Mouse (Mus musculus) stomach, adult 2 months (tissue): ENCODE measurements around the gene Slc25a22. TPM values are rescaled to one million over a fixed set of nuclear protein-coding genes. Genes with fewer than 3 reads are reported as not detected.

Experiments
- polyA plus RNA-seq: library from polyadenylated mRNA; depleted of rRNA; stranded (reverse); fragments of >200 nt; gene quantifications from 2 replicates; pipeline ENCODE4 v1.2.3, GENCODE M21; 2012; rRNA removed

Gene Slc25a22
- 41.6 and 43.2 TPM in 2 replicates for polyA plus RNA-seq

DNA sequence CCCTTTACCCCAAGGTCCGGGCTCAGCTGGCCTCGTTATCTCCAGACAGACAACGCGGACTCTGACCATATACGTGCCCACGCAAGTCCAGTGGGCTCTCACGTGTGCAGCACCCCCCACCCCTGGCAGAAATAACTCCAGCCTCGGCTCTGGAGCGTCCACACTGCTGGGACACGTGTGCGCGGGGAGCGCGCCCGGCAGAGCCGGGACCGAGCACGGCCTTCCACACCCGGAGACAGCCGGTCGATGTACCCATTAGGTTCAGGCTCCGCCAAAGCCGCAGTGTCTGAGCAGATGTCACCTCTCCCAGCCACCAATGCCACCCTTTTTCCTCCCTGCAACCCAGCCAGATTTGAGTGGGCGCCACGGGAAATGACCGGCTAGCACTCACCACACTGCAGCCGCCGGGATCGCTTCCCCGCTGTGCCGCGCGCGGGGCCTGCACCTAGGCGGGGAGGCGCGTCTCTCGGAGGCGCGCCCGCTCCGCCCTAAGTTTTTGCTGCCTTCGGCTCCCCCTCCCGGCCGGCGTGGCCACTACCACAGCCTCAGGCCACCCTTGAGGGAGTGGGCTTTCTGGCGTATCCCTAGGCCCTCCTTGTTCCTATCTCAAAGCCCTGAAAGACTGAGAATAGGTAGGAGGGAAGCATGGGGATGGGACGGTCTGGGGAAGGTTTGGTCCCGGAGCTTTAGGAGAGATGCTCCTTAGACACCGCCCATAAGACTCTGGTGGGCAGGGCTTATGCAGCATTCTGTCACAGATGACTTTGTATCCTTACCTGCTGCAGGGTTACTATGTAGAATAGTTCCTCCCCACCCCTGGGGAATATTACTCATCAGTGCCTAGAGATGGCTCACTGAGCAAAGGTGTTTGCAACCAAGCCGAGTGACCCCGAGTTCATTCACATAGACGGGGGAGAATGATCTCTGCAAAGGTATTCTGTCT, at the start of gene Slc25a22:
Gene Slc25a22, minus strand, starts transcription at position 715 of the 943 bp plus-strand sequence.

DNA sequence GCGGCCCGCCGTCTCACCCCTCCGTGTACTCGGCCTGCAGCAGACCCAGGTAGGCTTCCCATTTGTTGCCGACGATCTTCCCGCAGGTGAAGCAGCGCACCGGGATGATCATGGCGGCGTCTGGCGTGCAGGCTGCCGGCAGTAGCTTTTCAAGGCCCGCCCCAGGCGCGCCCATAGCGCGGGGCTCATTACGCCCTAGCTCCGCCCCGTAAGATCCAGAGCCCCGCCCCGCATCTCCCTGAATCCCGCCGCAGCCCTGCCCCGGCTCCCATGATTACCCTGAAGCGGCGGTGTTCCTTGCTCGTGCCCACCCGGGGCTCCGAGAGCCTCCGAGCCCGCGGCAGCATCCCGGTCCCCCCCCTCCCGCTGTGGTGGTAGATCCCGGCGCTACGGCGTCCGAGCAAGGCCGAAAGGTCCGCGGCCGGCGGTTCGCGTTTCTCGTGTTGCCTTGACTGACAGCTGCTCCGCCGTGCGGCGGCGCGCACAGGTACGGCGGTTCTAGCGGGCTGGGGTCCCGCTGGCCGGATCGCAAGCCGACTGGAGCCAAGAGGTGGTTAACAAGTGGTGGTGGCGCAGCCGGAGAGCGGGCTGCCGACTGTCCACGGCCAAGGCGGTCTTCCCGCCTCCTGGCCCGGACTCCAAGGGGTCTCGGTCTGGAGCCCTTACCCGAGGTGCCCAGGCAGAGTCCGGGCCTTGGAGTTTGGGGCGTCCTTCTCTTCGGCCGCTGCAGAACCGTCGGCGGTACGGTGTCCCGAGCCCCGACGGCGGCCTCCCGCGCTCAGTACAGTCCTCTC, 37.5 kb upstream of the Slc25a22 start, which contains the start of the genes Polr2l and Tspan4:
Gene Polr2l, minus strand, starts transcription at position 122 of the 794 bp plus-strand sequence.
Gene Tspan4, plus strand, starts transcription at position 230 of the 794 bp plus-strand sequence.

DNA sequence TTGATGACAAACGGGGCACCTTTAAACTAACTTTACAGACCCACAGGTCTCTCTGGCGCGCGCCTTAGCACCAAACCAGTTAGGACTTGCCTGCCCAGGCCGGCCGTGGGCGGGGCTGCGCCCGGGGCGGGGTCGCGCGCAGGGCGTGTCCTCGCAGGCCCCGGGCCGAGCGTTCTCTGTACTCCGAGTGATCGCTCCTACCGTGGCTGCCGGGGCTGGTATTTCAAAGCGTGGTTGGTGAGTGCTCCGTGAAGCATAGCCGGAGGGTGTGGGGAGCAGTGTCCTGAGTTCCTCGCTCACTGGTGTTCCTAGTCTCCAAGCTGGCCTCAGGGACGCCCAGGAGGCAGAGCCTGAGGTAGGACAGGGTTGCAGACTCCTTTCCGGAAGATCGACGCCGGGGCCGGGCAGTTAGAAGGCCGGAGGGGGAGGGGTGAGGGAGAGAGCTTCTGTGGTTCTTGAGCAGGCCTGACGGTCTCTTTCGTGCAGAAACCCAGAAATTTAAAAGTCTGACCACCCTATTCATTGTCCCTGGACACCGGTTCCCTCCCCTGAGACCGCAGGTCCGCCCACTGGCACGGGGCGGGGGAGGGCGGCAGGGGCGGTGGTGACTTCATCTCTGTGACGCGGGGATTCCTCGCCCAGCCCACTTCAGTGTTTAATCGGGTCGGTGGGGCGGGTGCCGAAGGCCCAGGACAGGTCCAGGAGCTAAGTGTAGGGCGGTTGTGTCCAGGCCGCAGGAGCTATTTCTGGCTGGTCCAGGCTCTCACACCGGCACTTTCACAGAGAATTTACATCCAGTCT, 29.7 kb upstream of the Slc25a22 start, which contains the start of gene Cd151:
Gene Cd151, plus strand, starts transcription at position 163 of the 801 bp plus-strand sequence.

DNA sequence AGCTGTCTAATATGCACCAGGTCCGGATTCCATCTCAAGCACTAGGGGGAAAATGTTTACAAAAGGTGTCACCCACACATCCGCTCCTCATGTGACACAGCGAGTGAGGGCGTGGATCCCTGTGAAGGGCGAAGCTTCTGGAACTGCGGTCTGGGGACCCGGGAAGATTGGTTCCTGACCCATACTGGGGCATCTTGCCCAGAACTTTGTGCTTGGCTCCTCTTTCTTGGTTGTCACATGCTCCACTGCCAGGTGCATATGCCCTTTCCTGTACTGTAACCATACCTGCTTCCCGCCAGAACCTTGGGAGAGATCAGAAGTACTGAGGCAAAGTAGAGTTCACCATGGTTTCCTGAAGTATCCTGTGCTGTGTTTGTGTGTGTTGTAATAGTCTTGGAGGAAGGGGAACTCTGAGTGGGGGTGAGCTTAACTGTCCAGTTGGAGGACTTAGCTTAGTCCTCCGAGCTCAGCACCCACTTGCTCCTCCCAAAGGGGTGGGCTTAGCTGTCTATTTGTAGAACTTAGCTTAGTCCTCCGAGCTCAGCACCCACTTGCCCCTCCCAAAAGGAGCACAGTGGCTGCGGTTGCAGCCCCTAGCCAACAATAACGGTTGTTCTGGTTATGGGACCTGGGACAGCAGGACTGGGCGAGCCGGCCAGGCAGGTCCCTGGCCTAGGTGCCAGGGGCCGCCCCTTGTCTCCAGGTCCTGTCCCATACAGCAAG, 22.9 kb upstream of the Slc25a22 start, which contains the start of gene Cracr2b:
Gene Cracr2b, plus strand, starts transcription at position 704 of the 723 bp plus-strand sequence.

DNA sequence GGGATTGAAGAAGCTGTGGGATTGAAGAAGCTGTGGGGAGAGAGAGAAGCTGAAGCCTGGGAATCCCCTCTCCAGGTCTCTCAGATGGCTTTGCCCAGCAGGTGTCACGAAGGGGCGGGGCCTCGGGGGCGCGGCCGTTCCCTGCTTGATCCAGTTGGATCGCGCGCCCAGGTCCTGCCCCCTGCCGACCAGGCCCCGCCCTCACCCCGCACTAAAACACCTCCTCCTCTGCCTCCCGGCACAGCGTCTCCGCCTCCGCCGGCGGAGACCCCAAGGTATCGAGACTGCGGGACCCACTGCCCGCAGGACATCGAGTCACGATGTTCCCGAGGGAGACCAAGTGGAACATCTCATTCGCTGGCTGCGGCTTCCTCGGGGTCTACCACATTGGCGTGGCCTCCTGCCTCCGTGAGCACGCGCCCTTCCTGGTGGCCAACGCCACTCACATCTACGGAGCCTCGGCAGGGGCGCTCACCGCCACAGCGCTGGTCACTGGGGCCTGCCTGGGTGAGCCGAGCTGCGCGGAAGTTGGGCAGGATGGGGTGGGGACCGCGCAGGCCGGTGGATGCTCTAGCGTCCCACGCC, 17.4 kb upstream of the Slc25a22 start, which contains the start of gene Pnpla2:
Gene Pnpla2, plus strand, starts transcription at position 232 of the 585 bp plus-strand sequence.

DNA sequence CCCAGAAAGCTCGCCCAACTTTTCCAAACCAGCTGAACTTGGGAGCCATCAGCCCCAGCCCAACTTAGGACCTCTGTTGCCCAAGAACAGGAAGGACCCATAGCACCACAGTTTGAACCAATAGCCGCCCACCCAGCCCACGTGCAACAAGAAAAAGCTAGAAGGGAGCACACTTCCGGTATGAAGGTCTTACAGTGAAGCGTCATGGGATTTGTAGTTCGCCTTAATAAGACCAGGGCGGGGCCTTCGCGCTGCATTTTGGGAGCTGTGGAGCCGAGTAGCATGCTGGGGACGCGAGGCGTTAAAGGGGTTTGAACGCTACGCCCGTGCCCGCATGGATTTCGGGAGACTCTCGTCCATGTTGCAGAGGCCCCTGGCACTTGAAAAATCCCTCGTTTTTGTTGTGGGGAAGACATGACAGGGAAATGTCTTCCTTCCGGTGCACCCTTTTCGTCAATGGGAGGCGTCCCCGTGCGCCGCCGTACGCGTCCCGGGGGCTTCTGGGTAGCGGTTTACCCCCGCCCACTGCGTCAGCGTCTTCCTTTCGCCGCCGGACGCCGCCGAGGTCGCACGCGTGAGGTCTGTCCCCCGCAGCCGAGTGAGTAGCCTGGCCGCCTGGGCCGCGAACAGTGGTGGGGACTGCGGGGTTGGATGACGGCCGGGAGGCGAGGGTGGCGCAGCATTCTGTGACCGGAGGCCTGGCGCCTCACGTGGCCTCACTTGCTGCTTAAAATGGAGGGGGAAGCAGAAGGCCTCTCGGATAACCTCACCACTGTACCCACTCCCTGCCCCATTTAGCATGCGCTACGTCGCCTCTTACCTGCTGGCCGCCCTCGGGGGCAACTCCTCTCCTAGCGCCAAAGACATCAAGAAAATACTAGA, 9.7 kb upstream of the Slc25a22 start, which contains the start of gene Rplp2:
Gene Rplp2, plus strand, starts transcription at position 261 of the 882 bp plus-strand sequence.

DNA sequence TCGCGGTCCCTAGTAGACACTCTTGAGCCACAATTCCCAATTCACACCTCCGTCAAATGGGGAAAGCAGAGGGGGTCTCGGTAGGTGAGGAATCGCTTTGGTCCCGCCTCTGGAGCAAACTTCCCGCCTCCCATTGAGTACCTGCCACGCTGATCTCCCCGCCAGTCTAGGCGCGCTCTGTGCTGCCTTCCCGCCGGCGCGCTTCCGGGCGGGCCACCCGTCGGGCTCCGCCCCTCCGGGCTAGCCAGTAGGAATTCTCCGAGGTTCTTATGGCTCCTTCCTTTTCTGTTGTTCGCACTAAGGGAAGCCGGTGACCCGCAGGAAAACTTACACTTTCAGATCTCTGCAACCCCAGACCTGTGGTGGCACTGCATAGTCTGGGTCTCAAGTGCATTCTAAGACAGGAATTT, 6.1 kb upstream of the Slc25a22 start, which contains the start of gene Pidd1:
Gene Pidd1, minus strand, starts transcription at position 198 of the 410 bp plus-strand sequence.

DNA sequence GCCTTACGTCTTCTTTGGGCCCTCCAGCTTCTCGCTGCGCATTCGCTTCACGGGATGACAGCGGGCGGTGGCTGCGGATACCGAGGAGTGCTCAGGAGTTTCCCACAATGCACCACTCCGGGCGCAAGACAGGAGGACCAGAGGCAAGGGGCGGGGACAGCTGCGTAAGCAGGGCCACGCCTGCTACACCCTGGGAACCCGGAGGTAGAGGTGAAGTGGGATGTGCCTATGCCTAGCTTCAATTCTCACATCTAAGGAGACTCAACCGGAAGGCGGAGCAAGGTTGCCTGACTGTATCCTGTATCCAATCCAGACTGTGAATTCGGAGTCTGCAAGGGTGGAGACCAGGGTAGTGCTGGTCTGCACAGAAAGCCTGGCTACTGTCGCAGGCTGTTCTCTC, 8.4 kb downstream of the Slc25a22 start, which contains the start of gene Cend1:
Gene Cend1, minus strand, starts transcription at position 182 of the 400 bp plus-strand sequence.

DNA sequence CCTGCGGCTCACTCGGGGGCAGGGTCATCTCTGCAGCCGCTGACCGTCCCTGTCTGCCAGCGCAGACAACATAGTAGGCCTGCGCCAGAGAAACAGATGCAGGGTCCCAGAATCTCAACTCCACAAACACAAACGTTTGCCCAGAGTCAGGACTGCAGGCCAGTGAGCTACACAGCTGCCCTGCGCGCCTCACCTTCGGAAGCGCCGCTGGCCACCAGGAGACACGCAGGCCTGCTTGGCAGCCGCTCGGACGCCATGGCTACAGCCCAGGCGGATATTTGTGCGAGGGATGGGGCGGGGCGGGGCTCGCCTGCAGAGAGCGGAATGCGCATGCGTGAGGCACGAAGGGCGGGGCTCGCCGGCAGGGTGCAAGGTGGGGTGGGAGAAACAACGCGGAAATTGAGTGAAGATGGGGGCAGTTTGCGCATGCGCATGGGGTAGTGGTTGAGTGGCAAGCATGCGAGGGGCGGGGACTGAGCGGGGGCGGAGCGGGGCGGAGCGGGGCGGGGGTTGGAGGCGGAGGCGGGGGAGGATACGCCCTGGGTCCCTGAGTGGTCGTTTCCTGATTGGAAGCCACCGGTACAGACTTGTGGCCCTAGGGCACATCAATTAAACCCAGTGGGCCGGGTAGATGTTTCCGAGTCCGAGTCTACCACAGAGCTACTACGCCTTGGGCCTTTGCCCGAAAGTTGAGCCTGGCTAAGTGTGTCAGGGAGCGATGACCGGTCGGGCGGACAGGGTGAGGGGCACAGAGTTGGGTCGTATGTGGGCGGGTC, 23.7 kb downstream of the Slc25a22 start, which contains the start of gene Gatd1:
Gene Gatd1, minus strand, starts transcription at position 328 of the 776 bp plus-strand sequence.

DNA sequence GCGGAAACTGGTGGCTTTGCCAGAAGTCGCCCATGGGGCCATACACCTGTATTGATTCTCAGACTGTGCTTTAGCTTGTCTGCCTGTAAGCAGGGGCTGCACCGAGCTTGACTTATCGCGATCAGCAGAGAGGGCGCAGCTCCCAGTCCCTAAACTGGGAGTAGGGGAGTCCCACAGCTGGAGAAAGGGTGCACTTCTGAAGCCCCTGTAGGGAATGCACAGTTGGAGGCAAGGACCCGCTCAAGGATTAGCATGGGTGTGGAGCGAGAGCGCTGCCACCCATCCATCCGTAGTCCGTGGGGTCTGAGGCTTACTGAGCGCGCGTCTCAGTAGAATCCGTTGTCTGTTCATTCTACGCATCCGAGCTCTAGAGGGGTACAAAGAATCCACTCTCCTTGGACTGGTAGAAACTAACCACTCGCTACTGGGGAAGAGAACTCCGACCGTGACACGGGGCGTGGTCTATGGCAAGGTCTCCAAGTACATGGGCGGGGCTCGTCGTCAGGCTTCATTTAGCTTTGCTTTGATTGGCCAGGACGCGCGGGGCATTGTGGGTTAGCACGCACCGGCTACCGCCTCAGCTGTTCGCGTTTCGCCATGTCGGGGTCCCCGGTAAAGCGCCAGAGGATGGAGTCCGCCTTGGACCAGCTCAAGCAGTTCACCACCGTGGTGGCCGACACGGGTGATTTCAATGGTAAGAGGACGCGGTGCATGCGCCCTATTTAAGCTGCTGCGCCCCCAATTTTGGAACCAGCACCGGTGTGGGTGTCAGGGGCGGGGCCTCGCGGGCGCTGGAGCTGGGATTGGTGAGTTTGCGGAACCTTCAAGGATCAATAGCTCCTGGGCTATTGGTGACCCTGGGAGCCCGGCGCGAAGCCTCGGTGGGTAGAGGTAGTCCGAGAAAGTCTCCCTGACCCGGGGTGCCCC, 45.8 kb downstream of the Slc25a22 start, which contains the start of gene Taldo1:
Gene Taldo1, plus strand, starts transcription at position 575 of the 927 bp plus-strand sequence.

Other genes starting within 250 kb of the Slc25a22 start
- 44.2 and 44.7 TPM in 2 replicates for gene Hras, start 243.9 kb downstream of the Slc25a22 start, polyA plus RNA-seq
- 2.5 and 2.6 TPM in 2 replicates for gene Lrrc56, start 243.7 kb downstream of the Slc25a22 start, polyA plus RNA-seq
- 3.7 and 6.7 TPM in 2 replicates for gene Lmntd2, start 223.8 kb downstream of the Slc25a22 start, polyA plus RNA-seq
- gene Rassf7, start 222.0 kb downstream of the Slc25a22 start, polyA plus RNA-seq, result 85.9 and 98.2 TPM in 2 replicates
- 15.5 and 16.7 TPM in 2 replicates for gene Phrf1, start 209.1 kb downstream of the Slc25a22 start, polyA plus RNA-seq
- gene Irf7, start 171.4 kb downstream of the Slc25a22 start, polyA plus RNA-seq, result 43.3 and 72.0 TPM in 2 replicates
- gene Cdhr5, start 161.1 kb downstream of the Slc25a22 start, polyA plus RNA-seq, result 1.7 and 3.0 TPM in 2 replicates
- gene Sct, start 158.8 kb downstream of the Slc25a22 start, polyA plus RNA-seq, result 0.56 and 1.6 TPM in 2 replicates
- gene Drd4, start 145.9 kb downstream of the Slc25a22 start, polyA plus RNA-seq, result not detected in 2 replicates
- gene Deaf1, start 110.2 kb downstream of the Slc25a22 start, polyA plus RNA-seq, result 10.8 and 14.7 TPM in 2 replicates
- gene Tmem80, start 110.2 kb downstream of the Slc25a22 start, polyA plus RNA-seq, result 8.8 and 10.4 TPM in 2 replicates
- gene Eps8l2, start 99.0 kb downstream of the Slc25a22 start, polyA plus RNA-seq, result 120 and 128 TPM in 2 replicates
- 99.5 and 105 TPM in 2 replicates for gene Taldo1, start 45.7 kb downstream of the Slc25a22 start, polyA plus RNA-seq
- 18.6 and 20.4 TPM in 2 replicates for gene Gatd1, start 23.8 kb downstream of the Slc25a22 start, polyA plus RNA-seq
- 1.4 and 1.5 TPM in 2 replicates for gene Cend1, start 8.4 kb downstream of the Slc25a22 start, polyA plus RNA-seq
- gene Pidd1, start 6.1 kb upstream of the Slc25a22 start, polyA plus RNA-seq, result 4.1 and 4.6 TPM in 2 replicates
- gene Rplp2, start 9.5 kb upstream of the Slc25a22 start, polyA plus RNA-seq, result 175 and 185 TPM in 2 replicates
- 120 and 147 TPM in 2 replicates for gene Pnpla2, start 17.3 kb upstream of the Slc25a22 start, polyA plus RNA-seq
- gene Cracr2b, start 23.2 kb upstream of the Slc25a22 start, polyA plus RNA-seq, result 78.0 and 82.9 TPM in 2 replicates
- gene Cd151, start 29.5 kb upstream of the Slc25a22 start, polyA plus RNA-seq, result 169 and 189 TPM in 2 replicates
- 16.5 and 20.9 TPM in 2 replicates for gene Polr2l, start 37.2 kb upstream of the Slc25a22 start, polyA plus RNA-seq
- gene Tspan4, start 37.3 kb upstream of the Slc25a22 start, polyA plus RNA-seq, result 20.3 and 24.1 TPM in 2 replicates
- gene Chid1, start 102.0 kb upstream of the Slc25a22 start, polyA plus RNA-seq, result 20.7 and 26.4 TPM in 2 replicates
- 18.1 and 23.1 TPM in 2 replicates for gene Ap2a2, start 124.3 kb upstream of the Slc25a22 start, polyA plus RNA-seq
- 239 and 241 TPM in 2 replicates for gene Muc6, start 217.4 kb upstream of the Slc25a22 start, polyA plus RNA-seq